Mouse (Mus musculus) G1E (cell line): ENCODE data around the gene Trhr2.

Experiments used
- CTCF ChIP-seq: IDR thresholded peaks from 2 replicates; pipeline ENCODE4 v1.5.1; 2012; ENCODE audit warnings: low read depth, low read length, inconsistent platforms, mixed read lengths
- TAL1 ChIP-seq: conservative IDR thresholded peaks from 2 replicates; pipeline ENCODE4 v1.6.1; 2012; ENCODE audit warnings: low read depth, low read length, inconsistent platforms, mixed read lengths

GRCm38 (mm10) chr8:122398186-122398585, 37.6 kb upstream of the Trhr2 start:
- TF ChIP-seq TAL1, result no peak
- TF ChIP-seq CTCF, result no peak
